Mouse (Mus musculus): ENCODE data around the gene Taf3.

The Taf3 gene

GRCm38 (mm10) chr2:10048461-10048860, at the start of gene Taf3:
Taf3 (minus strand) TSS chr2:10048596.
- DNase-seq, result peak; percentile 92

DNA sequence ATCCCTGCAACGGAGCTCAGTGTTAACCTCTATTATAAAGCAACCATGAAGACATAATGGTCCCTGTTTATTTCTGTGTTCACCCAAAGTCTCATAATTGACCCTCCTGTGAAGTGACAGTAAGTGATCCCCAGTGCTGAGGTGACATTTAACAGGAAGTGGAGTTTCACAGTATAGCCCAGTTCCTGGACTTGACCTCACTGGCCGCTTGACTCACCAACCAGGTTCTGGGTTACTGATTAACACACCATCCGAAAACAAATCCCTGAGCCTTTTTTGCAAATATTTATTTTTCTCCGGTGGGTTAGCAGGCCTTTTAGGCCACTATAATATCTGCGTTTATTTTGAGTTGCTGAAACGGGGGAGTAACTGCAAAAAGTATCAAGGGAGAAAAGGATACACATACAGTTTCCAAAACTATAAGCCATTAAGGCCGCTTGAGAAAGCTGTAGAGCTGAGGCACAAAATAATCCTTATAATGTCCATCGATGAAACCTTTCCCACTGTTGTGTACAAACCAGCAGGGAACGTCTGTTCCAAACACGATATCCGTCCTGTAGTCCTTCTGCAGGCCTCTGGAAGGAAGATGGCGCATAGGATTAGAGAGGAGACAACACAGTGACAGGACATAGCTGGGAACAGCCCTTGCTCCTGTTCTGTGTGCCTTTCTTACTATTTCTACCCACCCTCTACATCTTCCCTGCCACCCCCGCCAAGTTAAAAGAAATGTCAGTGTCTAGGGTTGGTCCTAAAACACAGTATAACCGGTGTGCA, 46.1 kb upstream of the Taf3 start:
- no peak for DNase-seq

DNA sequence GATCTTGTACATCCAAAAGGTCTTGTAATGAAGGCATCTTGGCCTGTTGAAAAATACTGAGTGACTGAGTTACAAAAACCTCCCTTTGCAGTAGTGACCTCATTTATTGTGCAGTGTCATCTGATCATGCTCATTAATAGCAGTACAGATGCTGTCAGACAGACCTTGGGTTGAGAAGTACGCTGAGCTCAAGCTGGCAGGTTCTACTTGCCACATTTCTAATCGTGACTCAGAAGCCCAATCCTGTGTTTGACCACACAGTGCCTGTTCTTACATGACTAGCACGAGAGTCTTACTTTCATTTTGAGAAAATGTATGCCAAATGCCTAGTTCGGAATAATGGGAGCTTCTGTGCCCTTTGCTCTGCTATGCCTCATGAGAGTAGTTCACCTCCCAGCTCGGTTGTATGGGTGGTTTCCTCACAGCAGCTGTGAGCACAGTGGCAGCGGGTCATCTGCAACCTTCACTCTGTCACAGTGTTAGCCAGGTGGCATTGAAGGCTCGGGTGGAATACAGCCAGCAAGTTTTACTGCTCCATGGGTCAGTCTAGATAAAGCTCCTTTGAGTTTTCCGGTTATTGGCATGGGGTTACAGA, 39.0 kb upstream of the Taf3 start:
- no peak for DNase-seq

- no peak for DNase-seq
Measured at GRCm38 (mm10) chr2:10082737-10083136, 34.3 kb upstream of the Taf3 start.

DNA sequence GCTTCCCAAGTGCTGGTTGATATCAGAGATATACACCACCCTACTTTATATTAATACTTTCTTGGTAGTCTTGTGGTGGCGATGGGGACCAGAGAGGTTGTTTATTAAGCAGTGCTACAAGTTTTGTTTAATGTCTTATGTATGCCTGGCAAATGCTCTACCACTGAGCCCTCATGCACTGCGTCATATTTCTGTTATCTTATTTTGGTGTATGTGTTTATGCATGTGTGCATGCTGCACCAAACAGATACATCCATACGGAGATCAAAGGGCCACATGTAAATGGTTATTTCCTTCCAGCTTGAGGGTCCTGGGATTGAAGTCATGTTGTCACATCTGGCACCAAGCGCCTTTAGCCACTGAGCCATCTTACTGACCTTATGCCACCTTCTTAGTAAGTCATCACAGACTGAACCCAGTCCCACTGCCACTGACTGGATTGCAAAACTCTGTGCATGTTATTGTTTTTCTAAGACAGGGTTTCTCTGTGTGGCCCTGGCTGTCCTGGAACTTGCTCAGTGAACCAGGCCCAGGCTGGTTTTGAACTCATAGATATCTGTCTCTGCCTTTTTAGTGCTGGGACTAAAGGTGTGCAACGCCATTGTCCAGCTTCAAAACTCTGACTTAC, 33.2 kb upstream of the Taf3 start:
- DNase-seq, result no peak

GRCm38 (mm10) chr2:10080310-10081010, 32.1 kb upstream of the Taf3 start, which contains the start of the genes Atp5c1 and Kin:
Atp5c1 (minus strand) TSS chr2:10080510.
Kin (plus strand) TSS chr2:10080593.
- DNase-seq, result peak; percentile 96

DNA sequence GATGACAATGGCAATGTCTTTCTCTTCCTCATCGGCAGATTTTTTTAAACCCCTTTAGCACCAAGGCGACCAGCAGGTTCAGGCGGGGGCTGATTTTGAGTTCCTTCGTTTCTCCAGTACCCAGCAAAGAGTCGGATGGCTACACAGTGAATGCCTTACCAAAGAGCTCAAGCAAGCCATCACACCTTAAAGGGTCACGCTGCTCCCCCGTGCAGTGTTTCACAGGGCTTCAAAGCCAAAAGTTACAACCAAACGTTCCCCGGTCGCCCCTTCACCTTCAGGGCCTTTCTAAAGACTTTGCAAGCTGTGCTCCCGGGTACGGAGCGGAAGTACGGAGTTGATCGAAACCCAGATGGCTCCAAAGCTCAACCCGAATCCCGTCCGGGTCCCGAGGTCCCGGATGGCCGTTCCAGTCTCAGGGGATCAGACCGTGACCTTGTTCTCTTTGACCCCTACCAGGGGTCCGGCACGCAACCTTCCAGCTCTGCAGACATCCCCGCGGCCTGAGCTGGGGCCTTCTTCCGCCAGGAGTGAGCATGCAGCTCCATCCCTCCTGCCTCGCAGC, 31.4 kb upstream of the Taf3 start:
- DNase-seq, result no peak

- DNase-seq, result no peak
Measured at GRCm38 (mm10) chr2:10076675-10077074, 28.3 kb upstream of the Taf3 start.

GRCm38 (mm10) chr2:10074470-10074869, 26.1 kb upstream of the Taf3 start:
- DNase-seq, result no peak

DNA sequence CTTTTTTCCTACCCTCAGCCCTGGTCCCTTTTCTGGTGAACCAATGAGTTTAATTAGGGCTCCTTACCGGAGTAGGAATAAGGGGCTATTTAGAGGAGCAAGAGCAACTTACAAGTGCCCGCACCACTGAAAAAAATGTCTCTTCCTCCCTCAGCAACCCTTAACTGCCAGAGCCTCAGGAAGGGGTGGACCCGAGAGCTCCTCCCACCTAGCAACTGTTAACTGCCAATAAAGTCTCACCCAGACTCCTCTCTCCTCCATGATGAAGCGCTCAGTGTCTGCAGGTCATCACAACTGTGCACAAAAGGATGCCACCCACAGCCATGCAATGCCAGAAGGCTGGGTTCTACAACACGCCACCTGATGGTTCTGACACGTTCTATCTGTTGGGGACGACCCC, 23.4 kb upstream of the Taf3 start:
- no peak for DNase-seq

DNA sequence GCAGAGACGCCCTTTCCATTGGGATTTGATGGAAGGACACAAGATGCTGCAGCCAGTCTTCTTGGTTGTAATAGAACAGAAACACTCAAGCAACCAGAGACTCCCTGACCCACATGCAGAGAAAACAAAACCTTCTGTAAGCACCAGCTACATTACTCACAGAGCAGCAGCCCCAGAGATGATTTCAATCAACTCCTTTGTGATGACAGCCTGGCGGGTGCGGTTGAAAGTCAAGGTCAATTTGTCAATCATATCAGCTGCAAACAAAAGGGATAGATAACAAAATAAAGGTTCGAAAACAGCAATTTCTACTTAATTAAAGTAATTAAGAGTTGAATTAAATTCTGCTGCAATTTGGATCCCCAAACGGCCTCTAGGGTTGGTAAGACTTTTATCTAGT, 10.4 kb upstream of the Taf3 start:
- no peak for DNase-seq

GRCm38 (mm10) chr2:10051996-10052395, 3.6 kb upstream of the Taf3 start:
- DNase-seq, result no peak

GRCm38 (mm10) chr2:10050878-10051277, 2.5 kb upstream of the Taf3 start:
- DNase-seq, result no peak

GRCm38 (mm10) chr2:10049456-10049855, 1.1 kb upstream of the Taf3 start:
- DNase-seq, result no peak

DNA sequence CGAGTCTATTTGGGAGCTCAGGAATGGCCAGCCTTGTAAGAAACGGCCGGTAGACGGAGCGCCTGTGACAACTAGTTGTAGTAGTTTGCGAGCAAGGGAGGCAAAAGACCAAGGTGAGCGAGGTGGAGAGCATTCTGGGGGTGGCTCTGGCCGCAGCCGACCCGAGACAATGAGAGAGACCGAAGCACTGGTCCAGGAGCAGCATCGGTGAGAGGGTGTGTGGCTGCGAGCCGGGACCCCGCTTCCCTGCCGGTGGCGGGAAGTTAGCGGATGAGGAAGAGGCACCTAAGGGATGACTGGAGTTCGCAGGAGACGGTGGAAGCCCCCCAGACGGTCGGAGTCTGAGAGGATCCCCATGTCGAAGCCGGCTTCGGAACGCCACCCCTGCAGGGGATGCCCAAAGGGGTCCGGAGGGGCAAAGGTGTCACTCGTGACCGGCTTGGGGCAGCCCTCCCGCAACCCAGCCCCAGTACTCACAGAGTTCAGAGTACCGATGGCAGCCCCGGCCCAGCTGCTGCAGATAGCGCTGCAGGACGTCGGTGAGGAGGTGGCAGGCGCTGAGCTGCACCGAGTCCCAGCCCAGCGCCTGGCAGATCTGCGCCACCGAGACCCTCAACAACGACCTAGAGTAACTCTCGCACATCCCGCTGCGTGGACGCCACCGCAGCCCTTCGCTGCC, 499 bp downstream of the Taf3 start:
- DNase-seq, result peak; percentile 29

GRCm38 (mm10) chr2:10034976-10035375, 13.4 kb downstream of the Taf3 start:
- no peak for DNase-seq

- no peak for DNase-seq
Measured at GRCm38 (mm10) chr2:10033684-10034083, 14.7 kb downstream of the Taf3 start.

DNA sequence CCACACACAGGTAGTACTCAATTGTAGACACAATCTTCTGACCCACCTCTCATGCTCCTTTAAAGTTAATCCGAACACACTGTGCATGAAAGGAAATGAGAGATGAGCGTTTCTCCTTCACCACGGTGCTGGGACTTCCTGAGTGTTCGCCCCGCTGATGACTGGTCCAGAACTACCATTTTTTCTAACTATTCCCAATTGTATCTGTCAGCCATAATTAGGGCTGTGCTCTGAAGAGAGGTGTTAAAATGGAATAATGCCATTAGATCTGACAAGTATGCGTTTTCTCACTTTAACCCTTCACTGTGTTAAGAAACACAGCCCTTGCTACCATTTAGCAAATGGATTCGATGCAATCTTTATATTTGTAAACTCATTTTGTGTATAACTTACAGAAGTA, 18.6 kb downstream of the Taf3 start:
- DNase-seq, result no peak

GRCm38 (mm10) chr2:10024264-10024663, 24.1 kb downstream of the Taf3 start:
- DNase-seq, result no peak

GRCm38 (mm10) chr2:10021296-10021695, 27.1 kb downstream of the Taf3 start:
- no peak for DNase-seq

- no peak for DNase-seq
Measured at GRCm38 (mm10) chr2:10014951-10015635, 33.3 kb downstream of the Taf3 start.

All from kidney, adult 11 months (tissue).